Comparison of ENCODE assay signal across 9 mouse cellular contexts in genomic region chr14:119857338-119858291, GRCm38 (mm10).
A peak's percentile ranks its signal among the peaks of the same experiment; 100 is the strongest.
DNase-seq lines count a peak whose midpoint lies in the region; ATAC-seq and TF ChIP-seq lines count a peak whose summit lies in the region.
"Had no signal": no experiment of that assay in that cellular context is flagged by ENCODE, and none has a peak within 500 bp of the region (broad histone marks: within the 10 kb centered on the region; RNA-seq: fewer than 3 reads in every experiment).

No protein-coding gene starts in this region.

- H3K9me3 ChIP-seq in embryonic facial prominence, embryonic 11.5 days (replicated peaks; ENCODE audit: control insufficient read depth, low read length) = no peaks in the 10 kb centered on the region
- no peaks in the 10 kb centered on the region for H3K9me3 ChIP-seq in embryonic facial prominence, embryonic 10.5 days
- H3K9me3 ChIP-seq in embryonic facial prominence, embryonic 12.5 days = no peaks in the 10 kb centered on the region
- H3K9me3 ChIP-seq in intestine, embryonic 16.5 days (ENCODE audit: control insufficient read depth, low read length) = no peaks in the 10 kb centered on the region
- no peaks in the 10 kb centered on the region for H3K9me3 ChIP-seq in midbrain, embryonic 15.5 days
- H3K9me3 ChIP-seq: liver, embryonic 15.5 days had no signal

- H3K36me3 ChIP-seq in embryonic facial prominence, embryonic 11.5 days (replicated peaks; ENCODE audit: control insufficient read depth, insufficient read depth, low read depth, low read length) = no peaks in the 10 kb centered on the region
- H3K36me3 ChIP-seq in embryonic facial prominence, embryonic 10.5 days (replicated peaks) = no peaks in the 10 kb centered on the region
- no peaks in the 10 kb centered on the region for H3K36me3 ChIP-seq in embryonic facial prominence, embryonic 12.5 days
- no peaks in the 10 kb centered on the region for H3K36me3 ChIP-seq in intestine, embryonic 16.5 days (ENCODE audit: control insufficient read depth, insufficient read depth, low read length)
- no peaks in the 10 kb centered on the region for H3K36me3 ChIP-seq in midbrain, embryonic 15.5 days (replicated peaks)
- H3K36me3 ChIP-seq: liver, embryonic 15.5 days had no signal

- DNase-seq in embryonic facial prominence, embryonic 11.5 days (ENCODE audit: low spot score) = no peak
- DNase-seq in embryonic facial prominence, embryonic 10.5 days (ENCODE audit: low spot score) = no peak
- DNase-seq in lung, adult 2 months = no peak
- DNase-seq in thymus, adult 18-20 months = no peak
- no peak for DNase-seq in ovary, adult 18-20 months (ENCODE audit: low spot score)

- H3K27ac ChIP-seq in embryonic facial prominence, embryonic 11.5 days (replicated peaks; ENCODE audit: low read depth, low read length) = no peak overlapping the region
- no peak overlapping the region; the same call in 1 of the 2 replicates for H3K27ac ChIP-seq in embryonic facial prominence, embryonic 10.5 days (replicated peaks)
- no peak overlapping the region for H3K27ac ChIP-seq in embryonic facial prominence, embryonic 12.5 days
- H3K27ac ChIP-seq in intestine, embryonic 16.5 days (ENCODE audit: low read length) = no peak overlapping the region
- peak overlapping the region; percentile 76 for H3K27ac ChIP-seq in midbrain, embryonic 15.5 days
- H3K27ac ChIP-seq: liver, embryonic 15.5 days had no signal

- no peak overlapping the region for H3K9ac ChIP-seq in embryonic facial prominence, embryonic 11.5 days (replicated peaks; ENCODE audit: low read length)
- no peak overlapping the region for H3K9ac ChIP-seq in embryonic facial prominence, embryonic 12.5 days
- no peak overlapping the region for H3K9ac ChIP-seq in intestine, embryonic 16.5 days (ENCODE audit: low read depth, low read length)
- peak overlapping the region; percentile 1; the same call in 1 of the 2 replicates for H3K9ac ChIP-seq in midbrain, embryonic 15.5 days
- H3K9ac ChIP-seq: liver, embryonic 15.5 days had no signal

- 0 out of 2 replicates have a peak, but pooled peaks have one; percentile 23 for ATAC-seq in embryonic facial prominence, embryonic 11.5 days (replicated peaks; ENCODE audit: insufficient number of reproducible peaks, low FRiP score, low TSS enrichment, low read depth)
- no peak for ATAC-seq in embryonic facial prominence, embryonic 12.5 days (ENCODE audit: insufficient number of reproducible peaks, insufficient read depth, low FRiP score, low TSS enrichment)
- peak; percentile 36; the same call in 1 of the 2 replicates for ATAC-seq in intestine, embryonic 16.5 days
- peak; percentile 95 for ATAC-seq in midbrain, embryonic 15.5 days (replicated peaks)

- no peak overlapping the region for H3K4me2 ChIP-seq in embryonic facial prominence, embryonic 11.5 days (ENCODE audit: low read depth, low read length)
- H3K4me2 ChIP-seq in embryonic facial prominence, embryonic 12.5 days (replicated peaks) = peak overlapping the region; percentile 14; the same call in 1 of the 2 replicates
- no peak overlapping the region for H3K4me2 ChIP-seq in intestine, embryonic 16.5 days (ENCODE audit: low read depth, low read length)
- peak overlapping the region; percentile 54 for H3K4me2 ChIP-seq in midbrain, embryonic 15.5 days
- H3K4me2 ChIP-seq: liver, embryonic 15.5 days had no signal

- 64% methylated on average over 23 of the region's 23 CpGs for WGBS in embryonic facial prominence, embryonic 11.5 days
- 65% methylated on average over 23 of the region's 23 CpGs for WGBS in embryonic facial prominence, embryonic 10.5 days
- WGBS in embryonic facial prominence, embryonic 12.5 days = 61% methylated on average over 23 of the region's 23 CpGs
- 62% methylated on average over 23 of the region's 23 CpGs for WGBS in intestine, embryonic 16.5 days
- WGBS in midbrain, embryonic 15.5 days = 33% methylated on average over 23 of the region's 23 CpGs
- 60% methylated on average over 23 of the region's 23 CpGs for whole genome bisulfite sequencing in lung, adult 2 months

- H3K4me1 ChIP-seq in embryonic facial prominence, embryonic 11.5 days (ENCODE audit: control insufficient read depth, insufficient read depth, low read length) = no peaks in the 10 kb centered on the region; the same call in 1 of the 2 replicates
- H3K4me1 ChIP-seq in embryonic facial prominence, embryonic 10.5 days = peaks cover 6% of the 10 kb centered on the region; the same call in 1 of the 2 replicates
- H3K4me1 ChIP-seq in embryonic facial prominence, embryonic 12.5 days = 0 out of 2 replicates have a peak, but pooled peaks cover 4% of the 10 kb centered on the region
- H3K4me1 ChIP-seq in intestine, embryonic 16.5 days (ENCODE audit: control insufficient read depth, insufficient read depth, low read length) = no peaks in the 10 kb centered on the region
- peaks cover 19% of the 10 kb centered on the region for H3K4me1 ChIP-seq in midbrain, embryonic 15.5 days
- H3K4me1 ChIP-seq in lung, adult 2 months (ENCODE audit: control insufficient read depth, insufficient read depth, low read length) = no peaks in the 10 kb centered on the region
- H3K4me1 ChIP-seq: liver, embryonic 15.5 days had no signal

- TF ChIP-seq CTCF in lung, adult 2 months (IDR thresholded peaks at IDR 0.05; ENCODE audit: insufficient read depth, low read length) = no peak

- TF ChIP-seq POLR2A in lung, adult 2 months (IDR thresholded peaks at IDR 0.05; ENCODE audit: borderline replicate concordance, extremely low read depth, low read depth, low read length) = no peak

- no peaks in the 10 kb centered on the region for H3K27me3 ChIP-seq in embryonic facial prominence, embryonic 11.5 days (ENCODE audit: control insufficient read depth, insufficient read depth, low read length)
- peaks cover 14% of the 10 kb centered on the region for H3K27me3 ChIP-seq in embryonic facial prominence, embryonic 10.5 days (replicated peaks; ENCODE audit: low read depth, poor library complexity, severe bottlenecking)
- peaks cover 5% of the 10 kb centered on the region; the same call in 1 of the 2 replicates for H3K27me3 ChIP-seq in embryonic facial prominence, embryonic 12.5 days
- no peaks in the 10 kb centered on the region for H3K27me3 ChIP-seq in intestine, embryonic 16.5 days (replicated peaks; ENCODE audit: control insufficient read depth, insufficient read depth, low read length)
- no peaks in the 10 kb centered on the region for H3K27me3 ChIP-seq in midbrain, embryonic 15.5 days (replicated peaks)
- H3K27me3 ChIP-seq: liver, embryonic 15.5 days had no signal

- no peak overlapping the region for H3K4me3 ChIP-seq in embryonic facial prominence, embryonic 11.5 days (ENCODE audit: low read depth, low read length)
- H3K4me3 ChIP-seq in embryonic facial prominence, embryonic 10.5 days = no peak overlapping the region
- no peak overlapping the region for H3K4me3 ChIP-seq in embryonic facial prominence, embryonic 12.5 days
- no peak overlapping the region for H3K4me3 ChIP-seq in intestine, embryonic 16.5 days (ENCODE audit: low read length)
- peak overlapping the region; percentile 23 for H3K4me3 ChIP-seq in midbrain, embryonic 15.5 days
- no peak overlapping the region for H3K4me3 ChIP-seq in lung, adult 2 months (replicated peaks; ENCODE audit: extremely low read depth, low read depth, low read length)
- H3K4me3 ChIP-seq: liver, embryonic 15.5 days had no signal

Comparison
In these comparisons a context has a peak if more than half of its experiments do, and no peak if none do; other contexts are left out.
1. H3K4me2 ChIP-seq: peak in embryonic facial prominence, embryonic 12.5 days (single experiment) and midbrain, embryonic 15.5 days (single experiment); none in embryonic facial prominence, embryonic 11.5 days (single experiment) and intestine, embryonic 16.5 days (single experiment).